Comparison of ENCODE assay signal across 8 mouse cellular contexts in genomic region chr2:163642685-163643575, GRCm38 (mm10). TPM values are rescaled to one million over a fixed set of nuclear protein-coding genes. Genes with fewer than 3 reads are reported as not detected.
DNase-seq lines count a peak whose midpoint lies in the region; ATAC-seq and TF ChIP-seq lines count a peak whose summit lies in the region.

No protein-coding gene starts in this region.

- H3K36me3 ChIP-seq in intestine, postnatal 0 days (ENCODE audit: control insufficient read depth, insufficient read depth): peaks cover 8% of the 10 kb centered on the region; the same call in 1 of the 2 replicates
- no peaks in the 10 kb centered on the region for H3K36me3 ChIP-seq in neural tube, embryonic 15.5 days

- DNase-seq in retina, postnatal 1 day: peak; percentile 2
- DNase-seq in retina, embryonic 14.5 days (ENCODE audit: low spot score): no peak
- peak; percentile 80 for DNase-seq in cerebellum, adult 9-11 months
- DNase-seq in lung, adult 2 months: peak; percentile 48
- DNase-seq in right cerebral cortex, postnatal 14 days: no peak

- H3K4me3 ChIP-seq in intestine, postnatal 0 days (ENCODE audit: low read depth, low read length): peak overlapping the region; percentile 72
- H3K4me3 ChIP-seq in lung, adult 2 months (replicated peaks; ENCODE audit: extremely low read depth, low read depth, low read length): peak overlapping the region; percentile 69
- H3K4me3 ChIP-seq in neural tube, embryonic 15.5 days (replicated peaks): peak overlapping the region; percentile 99

- peaks cover 15% of the 10 kb centered on the region; the same call in 1 of the 2 replicates for H3K4me1 ChIP-seq in intestine, postnatal 0 days (replicated peaks; ENCODE audit: control insufficient read depth, insufficient read depth, low read length)
- H3K4me1 ChIP-seq in lung, adult 2 months (ENCODE audit: control insufficient read depth, insufficient read depth, low read length): peaks cover 32% of the 10 kb centered on the region
- H3K4me1 ChIP-seq in neural tube, embryonic 15.5 days: peaks cover 41% of the 10 kb centered on the region

- H3K27me3 ChIP-seq in intestine, postnatal 0 days (replicated peaks; ENCODE audit: control insufficient read depth, insufficient read depth, low read length): no peaks in the 10 kb centered on the region
- H3K27me3 ChIP-seq in neural tube, embryonic 15.5 days (replicated peaks): no peaks in the 10 kb centered on the region

- 63% methylated on average over 30 of the region's 30 CpGs for WGBS in intestine, postnatal 0 days
- 41% methylated on average over 30 of the region's 30 CpGs for WGBS in lung, adult 2 months
- WGBS in neural tube, embryonic 15.5 days: 86% methylated on average over 30 of the region's 30 CpGs

- peak; percentile 71; the same call in 1 of the 2 replicates for TF ChIP-seq POLR2A in lung, adult 2 months (IDR thresholded peaks at IDR 0.05; ENCODE audit: borderline replicate concordance, extremely low read depth, low read depth, low read length)

- peak overlapping the region; percentile 63 for H3K4me2 ChIP-seq in intestine, postnatal 0 days (replicated peaks; ENCODE audit: low read depth)
- H3K4me2 ChIP-seq in neural tube, embryonic 15.5 days: peak overlapping the region; percentile 62

- no peaks in the 10 kb centered on the region for H3K9me3 ChIP-seq in intestine, postnatal 0 days (ENCODE audit: control insufficient read depth)
- no peaks in the 10 kb centered on the region for H3K9me3 ChIP-seq in neural tube, embryonic 15.5 days (replicated peaks)

- peak overlapping the region; percentile 93; the same call in 1 of the 2 replicates for H3K9ac ChIP-seq in intestine, postnatal 0 days (ENCODE audit: low read depth, low read length)
- H3K9ac ChIP-seq in neural tube, embryonic 15.5 days (replicated peaks): 0 out of 2 replicates have a peak overlapping the region, but pooled peaks have one; percentile 98

- peak; percentile 62 for ATAC-seq in granulocyte monocyte progenitor cell, adult 5-6 weeks (replicated peaks; ENCODE audit: poor library complexity, severe bottlenecking)
- ATAC-seq in intestine, postnatal 0 days: no peak
- no peak for ATAC-seq in neural tube, embryonic 15.5 days (ENCODE audit: low FRiP score)

- peak overlapping the region; percentile 50 for H3K27ac ChIP-seq in intestine, postnatal 0 days (ENCODE audit: low read depth, low read length)
- peak overlapping the region; percentile 99; the same call in 1 of the 2 replicates for H3K27ac ChIP-seq in neural tube, embryonic 15.5 days (replicated peaks)

- no peak for TF ChIP-seq CTCF in intestine, postnatal 0 days (IDR thresholded peaks at IDR 0.05; ENCODE audit: low read depth)
- TF ChIP-seq CTCF in lung, adult 2 months (IDR thresholded peaks at IDR 0.05; ENCODE audit: insufficient read depth, low read length): no peak

RNA-seq across cellular contexts. Expression of gene Serinc3, which starts 2.0 kb away (rescaled TPM):
- 505 and 572 TPM in 2 replicates for total RNA-seq in granulocyte monocyte progenitor cell, adult 5-6 weeks (2014; fragmentation: Nextera tagmentation)
- total RNA-seq in granulocyte monocyte progenitor cell, adult 5-6 weeks (2017): 503 and 505 TPM in 2 replicates
- polyA plus RNA-seq in intestine, postnatal 0 days (2015; fragmentation: Nextera tagmentation; extraction: Ambion mirVana): 61.3 and 68.5 TPM in 2 replicates
- 368 and 417 TPM in 2 replicates for polyA plus RNA-seq in lung, adult 2 months (2012; rRNA removed)
- 33.6 and 41.2 TPM in 2 replicates for polyA plus RNA-seq in neural tube, embryonic 15.5 days (2015; fragmentation: Nextera tagmentation; extraction: Ambion mirVana)

RNA-seq across cellular contexts. Expression of gene Pkig, which starts 15.3 kb away (rescaled TPM):
- 89.1 and 89.4 TPM in 2 replicates for total RNA-seq in granulocyte monocyte progenitor cell, adult 5-6 weeks (2014; fragmentation: Nextera tagmentation)
- 52.2 and 65.1 TPM in 2 replicates for total RNA-seq in granulocyte monocyte progenitor cell, adult 5-6 weeks (2017)
- 114 and 116 TPM in 2 replicates for polyA plus RNA-seq in intestine, postnatal 0 days (2015; fragmentation: Nextera tagmentation; extraction: Ambion mirVana)
- polyA plus RNA-seq in lung, adult 2 months (2012; rRNA removed): 167 and 180 TPM in 2 replicates
- polyA plus RNA-seq in neural tube, embryonic 15.5 days (2015; fragmentation: Nextera tagmentation; extraction: Ambion mirVana): 107 and 110 TPM in 2 replicates

RNA-seq across cellular contexts. Expression of gene Ttpal, which starts 40.8 kb away (rescaled TPM):
- 21.1 and 21.8 TPM in 2 replicates for total RNA-seq in granulocyte monocyte progenitor cell, adult 5-6 weeks (2014; fragmentation: Nextera tagmentation)
- 12.7 and 13.3 TPM in 2 replicates for total RNA-seq in granulocyte monocyte progenitor cell, adult 5-6 weeks (2017)
- polyA plus RNA-seq in intestine, postnatal 0 days (2015; fragmentation: Nextera tagmentation; extraction: Ambion mirVana): 10.4 and 10.9 TPM in 2 replicates
- 23.4 and 25.8 TPM in 2 replicates for polyA plus RNA-seq in lung, adult 2 months (2012; rRNA removed)
- polyA plus RNA-seq in neural tube, embryonic 15.5 days (2015; fragmentation: Nextera tagmentation; extraction: Ambion mirVana): 37.5 and 39.1 TPM in 2 replicates

Comparison
In these comparisons a context has a peak if more than half of its experiments do, and no peak if none do; other contexts are left out.
1. DNase-seq: peak in retina, postnatal 1 day (single experiment), cerebellum, adult 9-11 months (single experiment) and lung, adult 2 months (single experiment); none in retina, embryonic 14.5 days (single experiment) and right cerebral cortex, postnatal 14 days (single experiment).
2. Peak in every context shown above with its lines, with median percentiles within 50 percentile points of each other: H3K4me3 ChIP-seq.